Mouse (Mus musculus): Measurements from ENCODE around the gene 1700013F07Rik.

- TF ChIP-seq CTCF (IDR thresholded peaks at IDR 0.05; ENCODE audit: low read depth, low read length) (no peak), POLR2A (IDR thresholded peaks at IDR 0.05; ENCODE audit: borderline replicate concordance, low read depth, low read length) (no peak)
Measured at GRCm38 (mm10) chr3:108590786-108591529, 57.0 kb downstream of the 1700013F07Rik start, which contains the start of gene Wdr47.
